Mouse (Mus musculus): ENCODE data around the gene Isca2. TPM values are rescaled to one million over a fixed set of nuclear protein-coding genes. Genes with fewer than 3 reads are reported as not detected.

The Isca2 gene
- polyA plus RNA-seq, 1 experiment from 2014 or later, result 137 TPM

- Histone ChIP-seq H3K27ac (replicated peaks) (no peak overlapping the region), H3K4me2 (replicated peaks) (no peak overlapping the region), H3K36me3 (no peaks in the 10 kb centered on the region), H3K4me3 (replicated peaks) (no peak overlapping the region), H3K9ac (no peak overlapping the region), H3K9me3 (replicated peaks) (no peaks in the 10 kb centered on the region), H3K27me3 (no peaks in the 10 kb centered on the region), H3K4me1 (peaks cover 20% of the 10 kb centered on the region)
- WGBS, result 78% methylated on average over 13 of the region's 13 CpGs
- ATAC-seq (ENCODE audit: insufficient number of reproducible peaks, low FRiP score, low TSS enrichment, low read depth), result peak; percentile 34; the same call in 1 of the 2 replicates
These were observed 46.5 kb downstream of the Isca2 start for GRCm38 (mm10) chr12:84819236-84820168.

- Histone ChIP-seq H3K4me3 (replicated peaks) (no peak overlapping the region), H3K9me3 (replicated peaks) (no peaks in the 10 kb centered on the region), H3K4me1 (peaks cover 37% of the 10 kb centered on the region), H3K4me2 (replicated peaks) (no peak overlapping the region), H3K27ac (replicated peaks) (peak overlapping the region; percentile 78), H3K9ac (no peak overlapping the region), H3K27me3 (no peaks in the 10 kb centered on the region), H3K36me3 (no peaks in the 10 kb centered on the region)
- 44% methylated on average over 7 of the region's 7 CpGs for WGBS
- no peak for ATAC-seq (ENCODE audit: insufficient number of reproducible peaks, low FRiP score, low TSS enrichment, low read depth)
These were observed 50.5 kb downstream of the Isca2 start for GRCm38 (mm10) chr12:84823601-84824000.

- Histone ChIP-seq H3K36me3 (no peaks in the 10 kb centered on the region), H3K9me3 (replicated peaks) (no peaks in the 10 kb centered on the region), H3K4me3 (replicated peaks) (no peak overlapping the region), H3K27ac (replicated peaks) (peak overlapping the region; percentile 78), H3K9ac (no peak overlapping the region), H3K4me1 (peaks cover 37% of the 10 kb centered on the region), H3K27me3 (no peaks in the 10 kb centered on the region), H3K4me2 (replicated peaks) (no peak overlapping the region)
- ATAC-seq (ENCODE audit: insufficient number of reproducible peaks, low FRiP score, low TSS enrichment, low read depth), result no peak
- 37% methylated on average over 5 of the region's 5 CpGs for WGBS
These were observed 51.2 kb downstream of the Isca2 start for GRCm38 (mm10) chr12:84824203-84824602.

Other genes with a start within 250 kb of the Isca2 start
- 0.07 and 0.28 TPM in 2 replicates for gene Vsx2, start 203.5 kb upstream of the Isca2 start, polyA plus RNA-seq (2015; fragmentation: Nextera tagmentation; extraction: Ambion mirVana)
- gene Abcd4, start 155.8 kb upstream of the Isca2 start, polyA plus RNA-seq (2015; fragmentation: Nextera tagmentation; extraction: Ambion mirVana), result 13.4 and 17.0 TPM in 2 replicates
- 0.05 and 0.13 TPM in 2 replicates for gene Vrtn, start 132.2 kb upstream of the Isca2 start, polyA plus RNA-seq (2015; fragmentation: Nextera tagmentation; extraction: Ambion mirVana)
- 0.11 TPM in 1 of 2 replicates, not detected in the other for gene Syndig1l, start 74.4 kb upstream of the Isca2 start, polyA plus RNA-seq (2015; fragmentation: Nextera tagmentation; extraction: Ambion mirVana)
- gene Npc2, start 99 bp upstream of the Isca2 start, polyA plus RNA-seq (2015; fragmentation: Nextera tagmentation; extraction: Ambion mirVana), result 72.0 and 72.3 TPM in 2 replicates
- gene Ltbp2, start 103.3 kb downstream of the Isca2 start, polyA plus RNA-seq (2015; fragmentation: Nextera tagmentation; extraction: Ambion mirVana), result 11.9 and 12.0 TPM in 2 replicates
- 125 and 130 TPM in 2 replicates for gene Fcf1, start 197.6 kb downstream of the Isca2 start, polyA plus RNA-seq (2015; fragmentation: Nextera tagmentation; extraction: Ambion mirVana)
- 10.8 and 11.0 TPM in 2 replicates for gene Arel1, start 197.6 kb downstream of the Isca2 start, polyA plus RNA-seq (2015; fragmentation: Nextera tagmentation; extraction: Ambion mirVana)
- gene Ylpm1, start 223.1 kb downstream of the Isca2 start, polyA plus RNA-seq (2015; fragmentation: Nextera tagmentation; extraction: Ambion mirVana), result 29.2 and 30.5 TPM in 2 replicates